ENCODE assay signal across 10 mouse cellular contexts in the genomic region with DNA sequence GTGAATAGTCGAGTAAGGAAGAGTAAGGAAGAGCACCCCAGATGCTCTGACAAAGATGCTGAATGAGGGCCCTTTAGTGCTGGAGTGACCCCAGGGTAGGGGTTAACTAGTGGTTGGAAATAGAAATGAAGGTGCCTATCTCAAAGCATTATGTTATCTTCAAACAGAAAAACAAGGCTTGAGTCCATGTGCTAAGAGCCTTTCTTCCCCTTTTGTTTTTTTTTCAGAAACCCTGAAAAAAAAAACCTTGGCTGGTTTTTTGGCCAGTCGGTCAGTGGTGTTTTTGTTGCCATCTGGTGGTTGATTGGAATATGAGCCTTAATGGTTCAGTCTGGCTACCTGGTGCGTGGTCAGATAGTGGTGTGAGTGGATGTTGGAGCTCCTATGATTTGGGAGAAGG. TPM values are rescaled to one million over a fixed set of nuclear protein-coding genes. Genes with fewer than 3 reads are reported as not detected.
A peak's percentile ranks its signal among the peaks of the same experiment; 100 is the strongest.
DNase-seq lines count a peak whose midpoint lies in the region; TF ChIP-seq lines count a peak whose summit lies in the region.
"Had no signal": no experiment of that assay in that cellular context is flagged by ENCODE, and none has a peak within 500 bp of the region (broad histone marks: within the 10 kb centered on the region; RNA-seq: fewer than 3 reads in every experiment).

No protein-coding gene starts in this region.

- DNase-seq in kidney, adult 2 months, result peak; percentile 29
- no peak for DNase-seq in kidney, postnatal 4 days
- peak; percentile 67 for DNase-seq in adipocyte (ENCODE audit: low spot score)
- DNase-seq in lung, postnatal 36 days, result peak; percentile 60
- no peak for DNase-seq in layer of hippocampus, adult 8-10 months (ENCODE audit: low spot score in 2 of 2)
- DNase-seq in thymus, adult 18-20 months, result no peak
- DNase-seq in thymus, postnatal 36 days, result no peak

- TF ChIP-seq POLR2A in kidney, adult 2 months (IDR thresholded peaks at IDR 0.05; ENCODE audit: low read depth, low read length), result no peak

- H3K4me3 ChIP-seq in kidney, adult 2 months (ENCODE audit: insufficient read depth, low read depth, low read length), result no peak overlapping the region
- no peak overlapping the region for H3K4me3 ChIP-seq in E14TG2a.4 (replicated peaks; ENCODE audit: low read length)
- H3K4me3 ChIP-seq: heart, embryonic 10.5 days; limb, embryonic 15.5 days had no signal

- no peaks in the 10 kb centered on the region for H3K9me3 ChIP-seq in E14TG2a.4 (ENCODE audit: low read length)
- H3K9me3 ChIP-seq: heart, embryonic 10.5 days; limb, embryonic 15.5 days had no signal

- H3K36me3 ChIP-seq in kidney, adult 2 months (ENCODE audit: control insufficient read depth, insufficient read depth, low read length), result no peaks in the 10 kb centered on the region
- H3K36me3 ChIP-seq in E14TG2a.4 (ENCODE audit: insufficient read depth, low read length), result no peaks in the 10 kb centered on the region
- H3K36me3 ChIP-seq: heart, embryonic 10.5 days; limb, embryonic 15.5 days had no signal

- peak; percentile 28; the same call in 1 of the 2 replicates for TF ChIP-seq CTCF in kidney, adult 2 months (conservative IDR thresholded peaks at IDR 0.05; ENCODE audit: insufficient read depth, insufficient read length, low read depth, low read length)
- peak; percentile 38 for TF ChIP-seq CTCF in E14TG2a.4 (conservative IDR thresholded peaks at IDR 0.05; ENCODE audit: low read length)

- no peaks in the 10 kb centered on the region; the same call in 1 of the 2 replicates for H3K27me3 ChIP-seq in kidney, adult 2 months (replicated peaks; ENCODE audit: control insufficient read depth, insufficient read depth, low read length)
- no peaks in the 10 kb centered on the region; the same call in 1 of the 2 replicates for H3K27me3 ChIP-seq in E14TG2a.4 (ENCODE audit: insufficient read depth, low read length)
- H3K27me3 ChIP-seq: limb, embryonic 15.5 days had no signal

- WGBS in kidney, adult 2 months, result 26% methylated on average over 3 of the region's 3 CpGs

- H3K4me1 ChIP-seq in kidney, adult 2 months (ENCODE audit: control insufficient read depth, insufficient read depth, low read length), result no peaks in the 10 kb centered on the region
- H3K4me1 ChIP-seq in E14TG2a.4 (replicated peaks; ENCODE audit: low read depth, low read length), result no peaks in the 10 kb centered on the region
- H3K4me1 ChIP-seq: limb, embryonic 15.5 days had no signal

- H3K27ac ChIP-seq in kidney, adult 2 months (ENCODE audit: insufficient read depth, low read depth, low read length), result no peak overlapping the region
- H3K27ac ChIP-seq: heart, embryonic 10.5 days; limb, embryonic 15.5 days had no signal

RNA-seq across cellular contexts. Expression of a gene that starts 19.7 kb away (rescaled TPM):
- 0.23 and 0.34 TPM in 2 replicates for polyA plus RNA-seq in kidney, adult 2 months (2012; rRNA removed)
- 100 to 1,000 TPM in 2 of 4 experiments, 10 to 100 TPM in 2; 84.2 to 114 (median 96.6) TPM for total RNA-seq in layer of hippocampus, adult 8-10 months (2022)
- polyA plus RNA-seq: heart, embryonic 10.5 days had no signal

RNA-seq across cellular contexts. Expression of a gene that starts 45.3 kb away (rescaled TPM):
- 0.49 and 1.1 TPM in 2 replicates for polyA plus RNA-seq in kidney, adult 2 months (2012; rRNA removed)
- total RNA-seq in layer of hippocampus, adult 8-10 months (2022), result 10 to 100 TPM; 19.8 to 22.5 (median 21.0) TPM

Comparison
In these comparisons a context has a peak if more than half of its experiments do, and no peak if none do; other contexts are left out.
1. DNase-seq: peak in kidney, adult 2 months (single experiment), adipocyte (single experiment) and lung, postnatal 36 days (single experiment); none in kidney, postnatal 4 days (0 of 2), layer of hippocampus, adult 8-10 months (0 of 2), thymus, adult 18-20 months (0 of 2) and thymus, postnatal 36 days (0 of 2).